Mouse (Mus musculus) spleen, adult 12 weeks (tissue): Measurements from ENCODE around the gene Aox2.
A peak's percentile ranks its signal among the peaks of the same experiment; 100 is the strongest.

ENCODE experiments used
- DNase-seq: peaks from one replicate; pipeline ENCODE4 v3.0.0; 2022; ENCODE audit warnings: low spot score

The Aox2 gene

GRCm38 (mm10) chr1:58401396-58401795 lies 123.3 kb downstream of the Aox2 start:
- DNase-seq, result no peak

- DNase-seq, result no peak
These were observed 125.6 kb downstream of the Aox2 start for GRCm38 (mm10) chr1:58403745-58404144.

- DNase-seq, result no peak
These were observed 129.2 kb downstream of the Aox2 start for GRCm38 (mm10) chr1:58407321-58407720.

- DNase-seq, result no peak
These were observed 130.0 kb downstream of the Aox2 start for GRCm38 (mm10) chr1:58408141-58408540.

GRCm38 (mm10) chr1:58409553-58410197 lies 131.5 kb downstream of the Aox2 start:
- DNase-seq, result no peak

GRCm38 (mm10) chr1:58410198-58410588 lies 132.1 kb downstream of the Aox2 start:
- no peak for DNase-seq

GRCm38 (mm10) chr1:58410776-58411175 lies 132.7 kb downstream of the Aox2 start:
- DNase-seq, result no peak

GRCm38 (mm10) chr1:58415442-58415841 lies 137.3 kb downstream of the Aox2 start:
- DNase-seq, result no peak

GRCm38 (mm10) chr1:58416048-58416447 lies 137.9 kb downstream of the Aox2 start:
- DNase-seq, result no peak

GRCm38 (mm10) chr1:58420032-58420431 lies 141.9 kb downstream of the Aox2 start:
- DNase-seq, result no peak

GRCm38 (mm10) chr1:58420961-58421360 lies 142.8 kb downstream of the Aox2 start:
- no peak for DNase-seq

GRCm38 (mm10) chr1:58422879-58423278 lies 144.8 kb downstream of the Aox2 start:
- DNase-seq, result peak; percentile 53

GRCm38 (mm10) chr1:58423371-58424248 lies 145.5 kb downstream of the Aox2 start, which contains the start of gene Clk1:
TSS of gene Clk1 (minus strand) at chr1:58424066.
- DNase-seq, result peak; percentile 96

- no peak for DNase-seq
These were observed 146.4 kb downstream of the Aox2 start for GRCm38 (mm10) chr1:58424551-58424950.
